Mouse (Mus musculus): ENCODE data around the gene 9930021J03Rik. TPM values are rescaled to one million over a fixed set of nuclear protein-coding genes. Genes with fewer than 3 reads are reported as not detected.

Gene 9930021J03Rik
- total and polyA plus RNA-seq, 2 experiments from 2014 or later: 5.2 to 23.8 TPM

GRCm38 (mm10) chr19:29826686-29827085 lies 20.9 kb upstream of the 9930021J03Rik start:
- ATAC-seq (peak; percentile 89), DNase-seq (ENCODE audit: low spot score) (peak; percentile 71)
- Histone ChIP-seq H3K4me2 (ENCODE audit: low read depth, low read length) (no peak overlapping the region), H3K27me3 (ENCODE audit: insufficient read depth, low read length) (no peaks in the 10 kb centered on the region), H3K4me3 (ENCODE audit: low read length) (no peak overlapping the region), H3K9me3 (ENCODE audit: low read length) (no peaks in the 10 kb centered on the region), H3K4me1 (ENCODE audit: insufficient read depth, low read length) (no peaks in the 10 kb centered on the region), H3K27ac (no peak overlapping the region), H3K36me3 (ENCODE audit: insufficient read depth, low read length) (no peaks in the 10 kb centered on the region), H3K9ac (replicated peaks; ENCODE audit: low read length) (no peak overlapping the region)
- TF ChIP-seq CTCF (IDR thresholded peaks at IDR 0.05; ENCODE audit: low read depth): peak; percentile 90
- WGBS: 67% methylated on average over 1 of the region's 1 CpGs

DNA sequence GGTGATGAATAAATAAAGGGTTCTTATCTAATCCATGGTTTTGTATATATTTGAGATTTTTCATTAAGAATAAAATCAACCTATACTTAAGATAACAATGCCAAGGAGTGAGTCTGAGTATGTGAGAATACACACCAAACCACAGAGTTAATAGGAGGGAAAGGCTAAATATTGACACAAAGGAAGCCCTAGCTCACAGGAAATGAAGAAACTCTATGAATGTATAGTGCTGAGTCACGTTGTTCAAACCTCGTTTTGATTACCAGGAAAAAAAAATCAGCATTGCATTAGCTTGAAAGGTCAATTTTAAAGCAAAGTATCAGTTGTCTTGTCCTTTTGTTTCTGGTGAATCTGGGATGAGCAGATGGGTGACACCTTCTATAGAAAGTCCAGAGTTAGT lies 19.2 kb upstream of the 9930021J03Rik start:
- no peaks in the 10 kb centered on the region for H3K36me3 ChIP-seq (ENCODE audit: insufficient read depth, low read length)
- 74% methylated on average over 2 of the region's 2 CpGs for WGBS
- no peak for ATAC-seq

DNA sequence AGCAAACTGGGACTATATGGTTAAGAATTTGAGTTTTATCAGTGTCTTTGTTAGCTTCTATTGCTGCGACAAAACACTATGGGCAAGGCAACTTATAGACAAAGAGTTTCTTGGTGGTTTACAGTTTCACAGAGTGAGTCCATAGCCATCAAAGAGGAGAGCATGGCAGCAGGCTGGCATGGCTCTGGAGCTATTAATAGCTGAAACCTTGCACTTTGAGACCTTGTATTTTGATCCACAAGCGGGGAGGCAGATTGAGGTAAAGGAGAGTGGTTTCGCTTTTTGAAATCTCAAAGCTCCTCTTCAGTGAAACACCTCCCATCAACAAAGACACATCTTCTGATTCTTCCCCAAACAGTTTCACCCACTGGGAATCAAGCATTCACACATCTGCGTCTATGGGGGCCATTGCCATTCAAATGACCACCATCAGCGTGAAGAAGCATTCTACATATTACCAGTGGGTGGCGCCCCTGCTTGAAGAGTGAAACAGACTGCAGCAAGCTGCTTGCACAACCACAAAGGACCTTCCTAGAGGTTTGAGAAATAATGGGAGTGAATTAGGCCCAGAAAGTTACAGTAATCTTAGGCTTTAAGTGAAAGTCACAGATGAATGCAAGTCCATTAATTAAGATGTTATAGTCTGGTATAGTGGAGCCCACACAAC lies 18.4 kb upstream of the 9930021J03Rik start:
- no peak overlapping the region for H3K4me2 ChIP-seq (ENCODE audit: low read depth, low read length)
- no peaks in the 10 kb centered on the region for H3K36me3 ChIP-seq (ENCODE audit: insufficient read depth, low read length)
- no peak for ATAC-seq
- DNase-seq (ENCODE audit: low spot score): peak; percentile 74
- no peaks in the 10 kb centered on the region for H3K9me3 ChIP-seq (ENCODE audit: low read length)
- H3K4me3 ChIP-seq (ENCODE audit: low read length): no peak overlapping the region
- 48% methylated on average over 6 of the region's 6 CpGs for WGBS
- peak; percentile 82 for TF ChIP-seq CTCF (IDR thresholded peaks at IDR 0.05; ENCODE audit: low read depth)
- no peak overlapping the region for H3K27ac ChIP-seq
- H3K9ac ChIP-seq (replicated peaks; ENCODE audit: low read length): no peak overlapping the region
- no peaks in the 10 kb centered on the region for H3K27me3 ChIP-seq (ENCODE audit: insufficient read depth, low read length)
- H3K4me1 ChIP-seq (ENCODE audit: insufficient read depth, low read length): no peaks in the 10 kb centered on the region

More for the DNA sequence above, 19.2 kb upstream of the 9930021J03Rik start:
- no peak for DNase-seq (ENCODE audit: low spot score)
- TF ChIP-seq CTCF (IDR thresholded peaks at IDR 0.05; ENCODE audit: low read depth): no peak
- H3K9ac ChIP-seq (replicated peaks; ENCODE audit: low read length): no peak overlapping the region
- H3K9me3 ChIP-seq (ENCODE audit: low read length): no peaks in the 10 kb centered on the region
- no peak overlapping the region for H3K4me2 ChIP-seq (ENCODE audit: low read depth, low read length)
- H3K27ac ChIP-seq: no peak overlapping the region
- no peaks in the 10 kb centered on the region for H3K27me3 ChIP-seq (ENCODE audit: insufficient read depth, low read length)
- H3K4me1 ChIP-seq (ENCODE audit: insufficient read depth, low read length): no peaks in the 10 kb centered on the region
- no peak overlapping the region for H3K4me3 ChIP-seq (ENCODE audit: low read length)

DNA sequence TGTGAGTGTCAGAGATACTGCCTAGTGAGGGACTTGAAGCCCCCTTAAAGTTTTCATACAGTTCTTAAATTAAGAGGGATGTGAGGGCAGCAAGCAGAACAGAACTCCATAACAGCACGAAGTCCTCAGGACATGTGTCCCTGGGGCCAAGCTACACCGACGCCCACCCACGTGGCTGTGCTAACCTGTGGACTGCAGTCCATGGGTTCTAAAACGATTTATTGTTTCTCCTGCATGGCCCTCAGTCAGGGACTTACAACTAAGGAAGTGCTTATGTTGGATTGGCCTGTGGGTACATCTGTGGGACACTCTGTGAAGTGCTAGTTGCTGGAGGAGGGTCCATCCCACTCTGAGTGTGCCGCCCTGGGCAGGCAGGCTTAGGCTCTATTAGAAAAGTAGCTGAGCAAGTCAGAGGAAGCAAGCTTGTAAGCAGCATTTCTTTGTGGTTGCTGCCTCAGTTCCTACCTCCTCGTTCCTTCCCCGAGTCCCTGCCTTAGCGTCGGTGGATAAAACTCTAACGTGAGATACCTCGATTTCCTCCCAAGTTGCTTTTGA lies 17.7 kb upstream of the 9930021J03Rik start:
- Histone ChIP-seq H3K4me3 (ENCODE audit: low read length) (no peak overlapping the region), H3K27ac (no peak overlapping the region), H3K27me3 (ENCODE audit: insufficient read depth, low read length) (no peaks in the 10 kb centered on the region), H3K36me3 (ENCODE audit: insufficient read depth, low read length) (no peaks in the 10 kb centered on the region), H3K4me1 (ENCODE audit: insufficient read depth, low read length) (no peaks in the 10 kb centered on the region), H3K9me3 (ENCODE audit: low read length) (no peaks in the 10 kb centered on the region), H3K4me2 (ENCODE audit: low read depth, low read length) (no peak overlapping the region), H3K9ac (replicated peaks; ENCODE audit: low read length) (no peak overlapping the region)
- 72% methylated on average over 12 of the region's 12 CpGs for WGBS
- ATAC-seq (no peak), DNase-seq (ENCODE audit: low spot score) (no peak)
- no peak for TF ChIP-seq CTCF (IDR thresholded peaks at IDR 0.05; ENCODE audit: low read depth)

- H3K4me1 ChIP-seq (ENCODE audit: insufficient read depth, low read length): no peaks in the 10 kb centered on the region
- H3K4me2 ChIP-seq (ENCODE audit: low read depth, low read length): no peak overlapping the region
- peak; percentile 86 for DNase-seq (ENCODE audit: low spot score)
- no peaks in the 10 kb centered on the region for H3K9me3 ChIP-seq (ENCODE audit: low read length)
- no peak overlapping the region for H3K4me3 ChIP-seq (ENCODE audit: low read length)
- no peaks in the 10 kb centered on the region for H3K36me3 ChIP-seq (ENCODE audit: insufficient read depth, low read length)
- TF ChIP-seq CTCF (IDR thresholded peaks at IDR 0.05; ENCODE audit: low read depth): peak; percentile 68
- no peak overlapping the region for H3K9ac ChIP-seq (replicated peaks; ENCODE audit: low read length)
- H3K27me3 ChIP-seq (ENCODE audit: insufficient read depth, low read length): no peaks in the 10 kb centered on the region
- no peak overlapping the region for H3K27ac ChIP-seq
- ATAC-seq: no peak
These were observed 15.2 kb upstream of the 9930021J03Rik start for GRCm38 (mm10) chr19:29820966-29821365.

DNA sequence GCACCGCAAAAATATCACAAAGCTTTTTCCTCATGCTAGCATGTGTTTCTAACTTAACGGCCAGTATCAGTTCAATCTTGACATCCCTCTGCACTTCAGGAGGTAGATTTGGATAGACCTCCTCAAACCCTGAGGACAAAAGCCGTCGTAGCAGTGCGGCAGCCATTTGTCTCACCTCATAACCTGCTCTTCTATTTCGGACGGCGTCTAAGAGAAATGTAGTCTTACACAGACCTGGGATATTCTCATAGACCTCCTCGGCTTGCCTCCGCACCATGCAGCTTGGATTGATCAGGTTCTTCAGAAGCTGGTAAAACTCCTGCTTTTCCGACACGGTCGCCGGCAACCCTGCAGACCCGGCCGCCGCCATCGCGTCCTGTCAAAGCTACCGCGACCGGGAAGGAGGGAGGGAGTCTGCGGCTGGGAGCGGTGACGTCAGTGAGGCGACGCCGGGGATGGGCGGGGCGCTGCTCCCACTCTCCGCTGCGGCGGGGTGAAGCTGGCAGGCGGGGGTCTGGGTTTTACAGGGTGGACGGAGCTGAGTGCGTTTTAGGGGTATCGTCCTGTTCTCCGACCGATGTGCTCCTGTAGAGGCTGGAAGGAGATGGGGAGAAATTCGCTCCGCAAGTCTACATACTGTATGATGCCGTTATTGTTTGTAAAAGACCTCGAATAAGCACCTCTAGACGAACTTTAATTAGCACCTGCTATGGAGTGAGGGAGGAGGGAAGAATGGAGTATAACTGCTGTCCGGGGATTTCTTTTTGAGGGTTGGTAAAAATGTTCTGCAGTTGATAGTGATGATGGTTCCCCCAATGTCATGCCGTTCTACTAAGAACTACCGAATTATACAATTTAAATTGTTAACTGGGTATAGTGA lies 7.0 kb upstream of the 9930021J03Rik start, which contains the start of gene Ranbp6:
Gene Ranbp6 (minus strand): TSS at position 394 of the 880 bp plus-strand sequence.
- H3K9me3 ChIP-seq (ENCODE audit: low read length): no peaks in the 10 kb centered on the region
- no peak for TF ChIP-seq CTCF (IDR thresholded peaks at IDR 0.05; ENCODE audit: low read depth)
- H3K4me1 ChIP-seq (ENCODE audit: insufficient read depth, low read length): peaks cover 9% of the 10 kb centered on the region
- H3K36me3 ChIP-seq (ENCODE audit: insufficient read depth, low read length): peaks cover 8% of the 10 kb centered on the region
- peak within 1 kb of the TSS; percentile 82 for H3K4me3 ChIP-seq (ENCODE audit: low read length)
- ATAC-seq (peak; percentile 99), DNase-seq (ENCODE audit: low spot score) (peak; percentile 95)
- peak within 1 kb of the TSS; percentile 81 for H3K4me2 ChIP-seq (ENCODE audit: low read depth, low read length)
- under 1% methylated on average over 47 of the region's 47 CpGs for WGBS
- peak within 1 kb of the TSS; percentile 74 for H3K27ac ChIP-seq
- H3K27me3 ChIP-seq (ENCODE audit: insufficient read depth, low read length): no peaks in the 10 kb centered on the region
- H3K9ac ChIP-seq (replicated peaks; ENCODE audit: low read length): peak within 1 kb of the TSS; percentile 65
